In genomic region chr1:62933288-62934099, GRCm38 (mm10) we compare ENCODE assay signal across 14 mouse cellular contexts.
DNase-seq lines count a peak whose midpoint lies in the region; ATAC-seq and TF ChIP-seq lines count a peak whose summit lies in the region.
"Had no signal": no experiment of that assay in that cellular context is flagged by ENCODE, and none has a peak within 500 bp of the region (broad histone marks: within the 10 kb centered on the region; RNA-seq: fewer than 3 reads in every experiment).

No protein-coding gene starts in this region.

- peaks cover 11% of the 10 kb centered on the region for H3K4me1 ChIP-seq in embryonic fibroblast, embryonic 13.5 days (ENCODE audit: control insufficient read depth, insufficient read depth, low read length)
- peaks cover 27% of the 10 kb centered on the region for H3K4me1 ChIP-seq in hindbrain, embryonic 14.5 days (replicated peaks; ENCODE audit: control insufficient read depth, insufficient read depth, low read length)
- peaks cover 18% of the 10 kb centered on the region for H3K4me1 ChIP-seq in neural tube, embryonic 14.5 days (ENCODE audit: control insufficient read depth, insufficient read depth, low read length)

- no peaks in the 10 kb centered on the region for H3K27me3 ChIP-seq in hindbrain, embryonic 14.5 days (ENCODE audit: control insufficient read depth, insufficient read depth, low read length)
- no peaks in the 10 kb centered on the region for H3K27me3 ChIP-seq in neural tube, embryonic 14.5 days (ENCODE audit: control insufficient read depth, insufficient read depth, low read length)
- H3K27me3 ChIP-seq: heart, embryonic 15.5 days; intestine, embryonic 15.5 days had no signal

- DNase-seq in layer of hippocampus, adult 2 months (ENCODE audit: low spot score in 2 of 2) = no peak
- DNase-seq in layer of hippocampus, adult 8-10 months (ENCODE audit: low spot score in 2 of 2) = no peak
- DNase-seq in hindbrain, embryonic 14.5 days (ENCODE audit: low spot score) = no peak
- no peak for DNase-seq in kidney, postnatal 14 days
- DNase-seq in B cell, adult 2 months = no peak
- DNase-seq: cerebellum, adult 11 months; liver had no signal

- TF ChIP-seq CTCF in layer of hippocampus, adult 2 months (conservative IDR thresholded peaks at IDR 0.05) = no peak
- TF ChIP-seq CTCF in embryonic fibroblast, embryonic 13.5 days (IDR thresholded peaks at IDR 0.05; ENCODE audit: borderline replicate concordance, insufficient read depth, low read length) = no peak

- H3K27ac ChIP-seq in layer of hippocampus, adult 2 months = peak overlapping the region; percentile 56
- 0 out of 2 replicates have a peak overlapping the region, but pooled peaks have one; percentile 19 for H3K27ac ChIP-seq in embryonic fibroblast, embryonic 13.5 days (ENCODE audit: insufficient read depth, low read length)
- H3K27ac ChIP-seq in hindbrain, embryonic 14.5 days = peak overlapping the region; percentile 68
- peak overlapping the region; percentile 66; the same call in 1 of the 2 replicates for H3K27ac ChIP-seq in neural tube, embryonic 14.5 days (ENCODE audit: low read depth, low read length)
- H3K27ac ChIP-seq: embryonic facial prominence, embryonic 12.5 days; heart, embryonic 15.5 days; stomach, postnatal 0 days had no signal

- 47% methylated on average over 15 of the region's 15 CpGs for WGBS in hindbrain, embryonic 14.5 days
- 56% methylated on average over 15 of the region's 15 CpGs for whole genome bisulfite sequencing in neural tube, embryonic 14.5 days

- H3K9me3 ChIP-seq in hindbrain, embryonic 14.5 days (ENCODE audit: control insufficient read depth, low read length) = no peaks in the 10 kb centered on the region
- no peaks in the 10 kb centered on the region for H3K9me3 ChIP-seq in neural tube, embryonic 14.5 days (ENCODE audit: control insufficient read depth, low read length)
- H3K9me3 ChIP-seq: embryonic facial prominence, embryonic 12.5 days; heart, embryonic 15.5 days; intestine, embryonic 15.5 days had no signal

- H3K9ac ChIP-seq in hindbrain, embryonic 14.5 days = no peak overlapping the region
- H3K9ac ChIP-seq in neural tube, embryonic 14.5 days (replicated peaks; ENCODE audit: low read depth, low read length) = no peak overlapping the region
- H3K9ac ChIP-seq: embryonic facial prominence, embryonic 12.5 days; heart, embryonic 15.5 days; intestine, embryonic 15.5 days had no signal

- no peak for TF ChIP-seq POLR2A in embryonic fibroblast, embryonic 13.5 days (IDR thresholded peaks at IDR 0.05; ENCODE audit: low read depth, low read length)

- H3K36me3 ChIP-seq in hindbrain, embryonic 14.5 days (replicated peaks; ENCODE audit: control insufficient read depth, insufficient read depth) = no peaks in the 10 kb centered on the region
- H3K36me3 ChIP-seq in neural tube, embryonic 14.5 days (ENCODE audit: control insufficient read depth, insufficient read depth, low read length) = no peaks in the 10 kb centered on the region
- H3K36me3 ChIP-seq: embryonic facial prominence, embryonic 12.5 days; heart, embryonic 15.5 days; intestine, embryonic 15.5 days had no signal

- no peak overlapping the region; the same call in 1 of the 2 replicates for H3K4me2 ChIP-seq in hindbrain, embryonic 14.5 days (replicated peaks)
- no peak overlapping the region for H3K4me2 ChIP-seq in neural tube, embryonic 14.5 days (ENCODE audit: low read depth, low read length)
- H3K4me2 ChIP-seq: embryonic facial prominence, embryonic 12.5 days; heart, embryonic 15.5 days; intestine, embryonic 15.5 days had no signal

- peak; percentile 19; the same call in 1 of the 2 replicates for ATAC-seq in hindbrain, embryonic 14.5 days (ENCODE audit: low FRiP score)
- ATAC-seq in neural tube, embryonic 14.5 days (ENCODE audit: low read depth) = no peak
- ATAC-seq in megakaryocyte, adult 5-6 weeks (ENCODE audit: poor library complexity, severe bottlenecking) = no peak
- ATAC-seq: intestine, embryonic 15.5 days had no signal

- H3K4me3 ChIP-seq in layer of hippocampus, adult 2 months = no peak overlapping the region; the same call in 1 of the 2 replicates
- no peak overlapping the region for H3K4me3 ChIP-seq in embryonic fibroblast, embryonic 13.5 days (ENCODE audit: insufficient read depth, low read length)
- H3K4me3 ChIP-seq in hindbrain, embryonic 14.5 days (replicated peaks; ENCODE audit: low read length) = no peak overlapping the region
- no peak overlapping the region for H3K4me3 ChIP-seq in neural tube, embryonic 14.5 days (ENCODE audit: low read depth, low read length)
- H3K4me3 ChIP-seq: embryonic facial prominence, embryonic 12.5 days; heart, embryonic 15.5 days; intestine, embryonic 15.5 days had no signal
